Mouse (Mus musculus) hindbrain, embryonic 10.5 days (tissue): Measurements from ENCODE around the gene Homer2. TPM values are rescaled to one million over a fixed set of nuclear protein-coding genes. Genes with fewer than 3 reads are reported as not detected.
A peak's percentile ranks its signal among the peaks of the same experiment; 100 is the strongest.

ENCODE experiments used
- DNase-seq: peaks from one replicate; pipeline ENCODE4 v3.0.0-alpha.2; 2017; ENCODE audit warnings: low spot score
- H3K27ac ChIP-seq: fragments of 300-500 bp; sonication (generic); 2 replicates; pipeline ENCODE4 v1.5.1; 2016; ENCODE audit warnings: mild to moderate bottlenecking, moderate library complexity
- H3K27me3 ChIP-seq: fragments of 300-500 bp; sonication (generic); 2 replicates; pipeline ENCODE4 v1.6.1; 2016; ENCODE audit warnings: mild to moderate bottlenecking; ENCODE audit not compliant: poor library complexity, insufficient read depth, severe bottlenecking
- H3K36me3 ChIP-seq: fragments of 300-500 bp; sonication (generic); 2 replicates; pipeline ENCODE4 v1.6.1; 2016; ENCODE audit warnings: mild to moderate bottlenecking, moderate library complexity
- H3K4me1 ChIP-seq: fragments of 300-500 bp; sonication (generic); replicated peaks from 2 replicates; pipeline ENCODE4 v1.6.1; 2016; ENCODE audit warnings: mild to moderate bottlenecking
- H3K4me3 ChIP-seq: fragments of 300-500 bp; sonication (generic); 2 replicates; pipeline ENCODE4 v1.5.1; 2016; ENCODE audit warnings: mild to moderate bottlenecking, moderate library complexity
- H3K9me3 ChIP-seq: fragments of 300-500 bp; sonication (generic); 2 replicates; pipeline ENCODE4 v1.6.1; 2016; ENCODE audit warnings: mild to moderate bottlenecking, moderate library complexity
- WGBS: fragments of 180-500 bp; shearing (Covaris S2); methylation state at CpG from one replicate; pipeline ENCODE4 v1.1.7; 2016; 5-methylcytosine and 5-hydroxymethylcytosine counted together
- polyA plus RNA-seq: library from polyadenylated mRNA; unstranded; fragments of >200 nt; fragmentation: Nextera tagmentation; extraction: Ambion mirVana; gene quantifications from 2 replicates; pipeline ENCODE4 v1.2.1, GENCODE M21; 2016

The Homer2 gene
- polyA plus RNA-seq, 1 experiment from 2014 or later, result 18.5 TPM

GRCm38 (mm10) chr7:81623767-81624166 is 83.6 kb downstream of the Homer2 start:
- Histone ChIP-seq H3K4me3 (no peak overlapping the region), H3K27ac (no peak overlapping the region), H3K36me3 (no peaks in the 10 kb centered on the region), H3K27me3 (no peaks in the 10 kb centered on the region), H3K4me1 (no peaks in the 10 kb centered on the region), H3K9me3 (peaks cover 7% of the 10 kb centered on the region)
- DNase-seq, result no peak
- WGBS, result 92% methylated on average over 6 of the region's 6 CpGs

GRCm38 (mm10) chr7:81622793-81623192 is 84.5 kb downstream of the Homer2 start:
- Histone ChIP-seq H3K36me3 (no peaks in the 10 kb centered on the region), H3K27ac (no peak overlapping the region), H3K4me1 (no peaks in the 10 kb centered on the region), H3K4me3 (no peak overlapping the region), H3K9me3 (peaks cover 7% of the 10 kb centered on the region), H3K27me3 (no peaks in the 10 kb centered on the region)
- no peak for DNase-seq
- WGBS, result 70% methylated on average over 4 of the region's 4 CpGs

- H3K27me3 ChIP-seq, result no peaks in the 10 kb centered on the region
- H3K9me3 ChIP-seq, result no peaks in the 10 kb centered on the region
- no peak overlapping the region for H3K27ac ChIP-seq
- peaks cover 12% of the 10 kb centered on the region for H3K4me1 ChIP-seq
- peaks cover 4% of the 10 kb centered on the region; the same call in 1 of the 2 replicates for H3K36me3 ChIP-seq
- H3K4me3 ChIP-seq, result no peak overlapping the region
- DNase-seq, result peak; percentile 8
- 58% methylated on average over 9 of the region's 9 CpGs for WGBS
These were observed 92.3 kb downstream of the Homer2 start for GRCm38 (mm10) chr7:81615031-81615430.

GRCm38 (mm10) chr7:81612856-81613635 is 94.3 kb downstream of the Homer2 start:
- WGBS, result 84% methylated on average over 13 of the region's 13 CpGs
- H3K9me3 ChIP-seq, result no peaks in the 10 kb centered on the region
- peak; percentile 12 for DNase-seq

GRCm38 (mm10) chr7:81610125-81610524 is 97.2 kb downstream of the Homer2 start:
- DNase-seq, result peak; percentile 13
- no peak overlapping the region for H3K4me3 ChIP-seq
- H3K4me1 ChIP-seq, result peaks cover 12% of the 10 kb centered on the region
- WGBS, result 62% methylated on average over 18 of the region's 18 CpGs
- no peaks in the 10 kb centered on the region for H3K9me3 ChIP-seq
- peaks cover 4% of the 10 kb centered on the region; the same call in 1 of the 2 replicates for H3K36me3 ChIP-seq
- no peaks in the 10 kb centered on the region for H3K27me3 ChIP-seq
- no peak overlapping the region for H3K27ac ChIP-seq

More at GRCm38 (mm10) chr7:81612856-81613635, 94.3 kb downstream of the Homer2 start:
- no peak overlapping the region for H3K27ac ChIP-seq
- H3K36me3 ChIP-seq, result peaks cover 4% of the 10 kb centered on the region; the same call in 1 of the 2 replicates
- H3K4me3 ChIP-seq, result no peak overlapping the region
- H3K4me1 ChIP-seq, result peaks cover 12% of the 10 kb centered on the region
- H3K27me3 ChIP-seq, result no peaks in the 10 kb centered on the region

GRCm38 (mm10) chr7:81606452-81606851 is 100.9 kb downstream of the Homer2 start:
- no peaks in the 10 kb centered on the region for H3K4me1 ChIP-seq
- WGBS, result 61% methylated on average over 5 of the region's 5 CpGs
- no peaks in the 10 kb centered on the region for H3K9me3 ChIP-seq
- no peak overlapping the region for H3K27ac ChIP-seq
- no peak for DNase-seq
- no peaks in the 10 kb centered on the region for H3K27me3 ChIP-seq
- H3K4me3 ChIP-seq, result no peak overlapping the region
- H3K36me3 ChIP-seq, result peaks cover 4% of the 10 kb centered on the region; the same call in 1 of the 2 replicates

GRCm38 (mm10) chr7:81605489-81605888 is 101.8 kb downstream of the Homer2 start:
- no peaks in the 10 kb centered on the region for H3K4me1 ChIP-seq
- no peak overlapping the region for H3K4me3 ChIP-seq
- H3K9me3 ChIP-seq, result no peaks in the 10 kb centered on the region
- DNase-seq, result no peak
- WGBS, result 74% methylated on average over 4 of the region's 4 CpGs
- no peak overlapping the region for H3K27ac ChIP-seq
- H3K27me3 ChIP-seq, result no peaks in the 10 kb centered on the region
- no peaks in the 10 kb centered on the region for H3K36me3 ChIP-seq

GRCm38 (mm10) chr7:81604991-81605390 is 102.3 kb downstream of the Homer2 start:
- no peak for DNase-seq
- Histone ChIP-seq H3K36me3 (no peaks in the 10 kb centered on the region), H3K27ac (no peak overlapping the region), H3K4me3 (no peak overlapping the region), H3K9me3 (no peaks in the 10 kb centered on the region), H3K4me1 (peaks cover 2% of the 10 kb centered on the region; the same call in 1 of the 2 replicates), H3K27me3 (no peaks in the 10 kb centered on the region)
- WGBS, result 77% methylated on average over 5 of the region's 5 CpGs

GRCm38 (mm10) chr7:81599379-81600280 is 107.7 kb downstream of the Homer2 start:
- WGBS, result 72% methylated on average over 8 of the region's 8 CpGs
- peaks cover 3% of the 10 kb centered on the region; the same call in 1 of the 2 replicates for H3K4me1 ChIP-seq
- H3K27me3 ChIP-seq, result no peaks in the 10 kb centered on the region
- H3K36me3 ChIP-seq, result peaks cover 36% of the 10 kb centered on the region
- H3K9me3 ChIP-seq, result no peaks in the 10 kb centered on the region
- no peak overlapping the region for H3K4me3 ChIP-seq
- no peak overlapping the region for H3K27ac ChIP-seq
- no peak for DNase-seq

- Histone ChIP-seq H3K4me3 (no peak overlapping the region), H3K36me3 (peaks cover 55% of the 10 kb centered on the region)
These were observed 109.7 kb downstream of the Homer2 start for GRCm38 (mm10) chr7:81597660-81598059.

GRCm38 (mm10) chr7:81596086-81596485 is 111.2 kb downstream of the Homer2 start:
- Histone ChIP-seq H3K9me3 (no peaks in the 10 kb centered on the region), H3K27ac (no peak overlapping the region), H3K27me3 (no peaks in the 10 kb centered on the region), H3K4me1 (peaks cover 3% of the 10 kb centered on the region; the same call in 1 of the 2 replicates), H3K4me3 (no peak overlapping the region), H3K36me3 (peaks cover 70% of the 10 kb centered on the region)
- no peak for DNase-seq
- 85% methylated on average over 6 of the region's 6 CpGs for WGBS

More at GRCm38 (mm10) chr7:81597660-81598059, 109.7 kb downstream of the Homer2 start:
- no peak for DNase-seq
- 95% methylated on average over 1 of the region's 1 CpGs for WGBS
- Histone ChIP-seq H3K4me1 (peaks cover 3% of the 10 kb centered on the region; the same call in 1 of the 2 replicates), H3K9me3 (no peaks in the 10 kb centered on the region), H3K27ac (no peak overlapping the region), H3K27me3 (no peaks in the 10 kb centered on the region)

GRCm38 (mm10) chr7:81595056-81595455 is 112.3 kb downstream of the Homer2 start:
- peaks cover 1% of the 10 kb centered on the region; the same call in 1 of the 2 replicates for H3K4me1 ChIP-seq
- H3K27me3 ChIP-seq, result no peaks in the 10 kb centered on the region
- H3K4me3 ChIP-seq, result no peak overlapping the region
- WGBS, result 91% methylated on average over 5 of the region's 5 CpGs
- peaks cover 80% of the 10 kb centered on the region for H3K36me3 ChIP-seq
- no peaks in the 10 kb centered on the region for H3K9me3 ChIP-seq
- DNase-seq, result no peak
- H3K27ac ChIP-seq, result no peak overlapping the region
